Mouse (Mus musculus) liver, adult 2 months (tissue): ENCODE data around the gene Cntnap1. TPM values are rescaled to one million over a fixed set of nuclear protein-coding genes. Genes with fewer than 3 reads are reported as not detected.

ENCODE experiments used
- DNase-seq: peaks from one replicate; pipeline ENCODE4 v3.0.0-alpha.2; 2011; ENCODE audit warnings: low read depth, low spot score; ENCODE audit errors: extremely low read depth
- H3K27ac ChIP-seq: fragments of 200-500 bp; replicated peaks from 2 replicates; pipeline ENCODE4 v1.5.1; 2012; ENCODE audit warnings: low read depth, mild to moderate bottlenecking, control low read depth, inconsistent platforms, low read length; ENCODE audit not compliant: insufficient read depth
- H3K27me3 ChIP-seq: fragments of 200-500 bp; 2 replicates; pipeline ENCODE4 v1.6.1; 2012; ENCODE audit warnings: mild to moderate bottlenecking, moderate library complexity, low read length, inconsistent platforms; ENCODE audit not compliant: control insufficient read depth, insufficient read depth
- H3K36me3 ChIP-seq: fragments of 200-500 bp; 2 replicates; pipeline ENCODE4 v1.6.1; 2012; ENCODE audit warnings: low read length, inconsistent platforms; ENCODE audit not compliant: control insufficient read depth, insufficient read depth
- H3K4me1 ChIP-seq: fragments of 200-500 bp; 2 replicates; pipeline ENCODE4 v1.6.1; 2011; ENCODE audit warnings: low read length; ENCODE audit not compliant: control insufficient read depth, insufficient read depth
- H3K4me3 ChIP-seq: fragments of 200-500 bp; 2 replicates; pipeline ENCODE4 v1.5.1; 2011; ENCODE audit warnings: low read depth, mild to moderate bottlenecking, control low read depth, low read length, moderate library complexity; ENCODE audit not compliant: insufficient read depth
- H3K79me2 ChIP-seq: fragments of 200-500 bp; 2 replicates; pipeline ENCODE4 v1.6.1; 2012; ENCODE audit warnings: inconsistent platforms, mild to moderate bottlenecking, low read length, moderate library complexity; ENCODE audit not compliant: control insufficient read depth, insufficient read depth
- H3K9ac ChIP-seq: fragments of 200-500 bp; 2 replicates; pipeline ENCODE4 v1.6.1; 2012; ENCODE audit warnings: low read depth, mild to moderate bottlenecking, control low read depth, inconsistent platforms, low read length
- CTCF ChIP-seq: fragments of 200-500 bp; IDR thresholded peaks from 2 replicates; pipeline ENCODE4 v1.5.1; 2011; ENCODE audit warnings: low read depth, low read length, control low read depth
- POLR2A ChIP-seq: fragments of 200-500 bp; IDR thresholded peaks from 2 replicates; pipeline ENCODE4 v1.6.1; 2011; ENCODE audit warnings: low read length, control low read depth; ENCODE audit not compliant: insufficient read depth; ENCODE audit errors: extremely low read depth
- WGBS: fragments of 180-500 bp; shearing (Covaris S2); methylation state at CpG from one replicate; pipeline ENCODE4 v1.1.7; 2018; 5-methylcytosine and 5-hydroxymethylcytosine counted together
- polyA plus RNA-seq: library from polyadenylated mRNA; depleted of rRNA; stranded (reverse); fragments of >200 nt; gene quantifications from 2 replicates; pipeline ENCODE4 v1.2.3, GENCODE M21; 2012
- total RNA-seq: library from RNA; depleted of rRNA; stranded (reverse); fragments of >200 nt; gene quantifications from 2 replicates; pipeline ENCODE4 v1.2.3, GENCODE M21; 2014

The Cntnap1 gene
- total and polyA plus RNA-seq, 2 experiments: 0.46 to 0.88 TPM

- Histone ChIP-seq H3K27ac (peak overlapping the region; percentile 67), H3K79me2 (no peaks in the 10 kb centered on the region), H3K27me3 (no peaks in the 10 kb centered on the region), H3K36me3 (peaks cover 7% of the 10 kb centered on the region), H3K4me1 (peaks cover 14% of the 10 kb centered on the region), H3K9ac (peak overlapping the region; percentile 4; the same call in 1 of the 2 replicates), H3K4me3 (no peak overlapping the region)
- peak; percentile 95 for DNase-seq
- TF ChIP-seq POLR2A: no peak
- no peak for TF ChIP-seq CTCF
- 29% methylated on average over 18 of the region's 18 CpGs for WGBS
These were observed 40.1 kb upstream of the Cntnap1 start for GRCm38 (mm10) chr11:101130056-101130756.

- DNase-seq: no peak
- Histone ChIP-seq H3K36me3 (peaks cover 5% of the 10 kb centered on the region), H3K79me2 (no peaks in the 10 kb centered on the region), H3K27me3 (no peaks in the 10 kb centered on the region), H3K9ac (no peak overlapping the region), H3K27ac (no peak overlapping the region), H3K4me3 (no peak overlapping the region), H3K4me1 (peaks cover 14% of the 10 kb centered on the region)
- no peak for TF ChIP-seq CTCF
- no peak for TF ChIP-seq POLR2A
- 98% methylated on average over 2 of the region's 2 CpGs for WGBS
These were observed 39.1 kb upstream of the Cntnap1 start for GRCm38 (mm10) chr11:101131187-101131586.

DNA sequence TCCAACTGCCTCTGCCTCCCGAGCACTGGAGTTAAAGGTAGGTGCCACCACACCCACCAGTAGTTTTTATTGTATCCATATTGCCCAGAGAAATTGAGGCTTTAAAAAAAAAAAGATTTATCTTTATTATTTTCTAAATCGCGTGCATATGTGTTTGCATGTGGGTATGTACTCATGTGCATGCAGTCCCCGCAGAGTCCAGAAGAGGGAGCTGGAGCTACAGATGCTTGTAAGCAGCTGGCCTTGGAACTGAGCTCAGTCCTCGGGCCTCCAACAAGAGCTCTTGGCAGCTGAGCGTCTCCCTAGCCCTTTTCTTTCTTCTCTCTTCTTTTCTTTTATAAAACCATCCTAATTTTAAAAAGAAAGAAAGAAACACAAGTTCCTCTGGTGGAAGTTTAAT is 38.6 kb upstream of the Cntnap1 start:
- Histone ChIP-seq H3K4me1 (peaks cover 14% of the 10 kb centered on the region), H3K36me3 (no peaks in the 10 kb centered on the region), H3K4me3 (no peak overlapping the region), H3K9ac (no peak overlapping the region), H3K27me3 (no peaks in the 10 kb centered on the region), H3K27ac (no peak overlapping the region), H3K79me2 (no peaks in the 10 kb centered on the region)
- WGBS: 86% methylated on average over 6 of the region's 6 CpGs
- peak; percentile 48; the same call in 1 of the 2 replicates for TF ChIP-seq CTCF
- TF ChIP-seq POLR2A: no peak
- peak; percentile 49 for DNase-seq

GRCm38 (mm10) chr11:101133037-101133436 is 37.3 kb upstream of the Cntnap1 start:
- Histone ChIP-seq H3K27ac (no peak overlapping the region), H3K4me1 (peaks cover 14% of the 10 kb centered on the region), H3K36me3 (no peaks in the 10 kb centered on the region), H3K27me3 (no peaks in the 10 kb centered on the region), H3K9ac (no peak overlapping the region), H3K4me3 (no peak overlapping the region), H3K79me2 (no peaks in the 10 kb centered on the region)
- TF ChIP-seq CTCF: no peak
- no peak for TF ChIP-seq POLR2A
- DNase-seq: no peak
- WGBS: 59% methylated on average over 12 of the region's 12 CpGs

DNA sequence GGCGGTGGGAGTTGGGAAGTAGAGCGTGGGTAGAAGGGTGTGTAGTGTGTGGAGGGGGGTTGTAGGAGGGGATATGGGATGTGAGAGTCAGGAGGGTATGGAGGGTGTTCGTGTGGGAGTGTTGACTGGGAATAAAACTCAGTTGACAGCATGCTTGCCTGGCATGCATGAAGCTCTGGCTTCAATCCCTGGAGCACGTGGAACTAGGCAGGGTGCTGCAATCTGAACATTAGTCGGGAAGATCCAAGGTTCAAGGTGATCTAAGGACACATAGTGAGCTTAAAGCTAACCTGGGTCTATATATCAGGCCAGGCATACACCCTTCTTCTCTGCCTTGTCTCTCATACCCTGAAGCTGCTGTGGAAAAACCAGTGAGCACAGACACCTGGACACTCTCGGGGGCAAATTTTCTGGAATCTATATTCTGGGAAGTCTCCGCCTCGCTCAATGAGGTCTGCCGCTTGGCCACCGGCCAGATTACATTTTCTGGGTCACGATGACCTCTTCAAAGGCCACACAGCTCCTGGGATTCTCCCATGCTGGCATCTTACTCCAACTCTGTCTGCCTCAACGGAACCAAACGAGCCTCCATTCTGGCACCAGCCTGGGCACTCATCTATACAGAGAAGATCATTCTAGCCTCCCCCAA is 36.0 kb upstream of the Cntnap1 start:
- 29% methylated on average over 13 of the region's 13 CpGs for WGBS
- no peaks in the 10 kb centered on the region for H3K79me2 ChIP-seq
- no peaks in the 10 kb centered on the region for H3K27me3 ChIP-seq
- no peaks in the 10 kb centered on the region for H3K36me3 ChIP-seq
- peaks cover 17% of the 10 kb centered on the region for H3K4me1 ChIP-seq
- no peak for TF ChIP-seq POLR2A
- TF ChIP-seq CTCF: no peak
- H3K27ac ChIP-seq: peak overlapping the region; percentile 95
- peak overlapping the region; percentile 27; the same call in 1 of the 2 replicates for H3K9ac ChIP-seq
- peak; percentile 97 for DNase-seq
- no peak overlapping the region for H3K4me3 ChIP-seq

GRCm38 (mm10) chr11:101137000-101137399 is 33.3 kb upstream of the Cntnap1 start:
- no peaks in the 10 kb centered on the region for H3K36me3 ChIP-seq
- H3K4me1 ChIP-seq: peaks cover 15% of the 10 kb centered on the region
- no peaks in the 10 kb centered on the region for H3K27me3 ChIP-seq
- H3K27ac ChIP-seq: no peak overlapping the region
- 85% methylated on average over 7 of the region's 7 CpGs for whole genome bisulfite sequencing
- no peak for DNase-seq
- no peak overlapping the region for H3K9ac ChIP-seq
- H3K4me3 ChIP-seq: no peak overlapping the region
- TF ChIP-seq POLR2A: no peak
- TF ChIP-seq CTCF: no peak
- H3K79me2 ChIP-seq: no peaks in the 10 kb centered on the region
